Comparison of ENCODE assay signal across 15 mouse cellular contexts in the genomic region with DNA sequence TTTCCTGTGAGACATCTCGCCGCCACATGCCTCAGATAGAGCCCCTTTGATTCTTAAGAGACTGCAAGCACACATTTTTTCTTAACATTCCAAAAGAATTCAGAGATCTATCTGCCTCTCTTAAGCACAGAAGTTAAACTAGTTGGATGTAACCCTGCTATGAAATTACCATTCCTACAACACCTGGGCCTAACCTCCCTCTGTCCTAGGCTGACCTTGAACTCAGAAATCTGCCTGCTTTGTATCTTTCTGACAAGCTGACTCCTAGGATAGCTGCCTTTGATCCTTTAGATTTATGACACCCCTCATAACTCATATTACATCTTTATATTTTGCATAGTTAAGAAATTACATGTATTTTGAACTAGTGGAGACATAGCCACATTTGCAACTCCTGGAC. TPM values are rescaled to one million over a fixed set of nuclear protein-coding genes. Genes with fewer than 3 reads are reported as not detected.
DNase-seq lines count a peak whose midpoint lies in the region; ATAC-seq and TF ChIP-seq lines count a peak whose summit lies in the region.
"Not testable (repeated sequence)": the region's sequence is repeated elsewhere in the genome, so short reads cannot be mapped to it uniquely, and the experiment has no call there.
"Had no signal": no experiment of that assay in that cellular context is flagged by ENCODE, and none has a peak within 500 bp of the region (broad histone marks: within the 10 kb centered on the region; RNA-seq: fewer than 3 reads in every experiment).

No protein-coding gene starts in this region.

- ATAC-seq in forebrain, embryonic 13.5 days, result 0 out of 2 replicates have a peak, but pooled peaks have one; percentile 13
- ATAC-seq in hindbrain, embryonic 11.5 days (ENCODE audit: low FRiP score), result 0 out of 2 replicates have a peak, but pooled peaks have one; percentile 17
- ATAC-seq in intestine, embryonic 14.5 days (replicated peaks; ENCODE audit: low FRiP score, low TSS enrichment, low read depth), result 0 out of 2 replicates have a peak, but pooled peaks have one; percentile 22
- peak; percentile 22; the same call in 1 of the 2 replicates for ATAC-seq in intestine, postnatal 0 days
- peak; percentile 17; the same call in 1 of the 2 replicates for ATAC-seq in limb, embryonic 11.5 days (ENCODE audit: insufficient number of reproducible peaks, low FRiP score, low TSS enrichment, low read depth)
- ATAC-seq in midbrain, embryonic 14.5 days (ENCODE audit: low FRiP score, low TSS enrichment), result peak; percentile 21; the same call in 1 of the 2 replicates
- 0 out of 2 replicates have a peak, but pooled peaks have one; percentile 43 for ATAC-seq in stomach, embryonic 14.5 days (ENCODE audit: insufficient number of reproducible peaks, insufficient read depth, low FRiP score, low read depth)

- no CpG with 5 or more reads among the region's 2 CpGs for WGBS in forebrain, embryonic 13.5 days
- no CpG with 5 or more reads among the region's 2 CpGs for WGBS in hindbrain, embryonic 11.5 days
- no CpG with 5 or more reads among the region's 2 CpGs for WGBS in intestine, embryonic 14.5 days
- no CpG with 5 or more reads among the region's 2 CpGs for WGBS in intestine, postnatal 0 days
- WGBS in limb, embryonic 11.5 days, result no CpG with 5 or more reads among the region's 2 CpGs
- WGBS in midbrain, embryonic 14.5 days, result no CpG with 5 or more reads among the region's 2 CpGs
- no CpG with 5 or more reads among the region's 2 CpGs for WGBS in stomach, embryonic 14.5 days

- DNase-seq in hindbrain, embryonic 11.5 days (ENCODE audit: low spot score); intestine, embryonic 14.5 days (ENCODE audit: low spot score); limb, embryonic 11.5 days (ENCODE audit: low spot score); midbrain, embryonic 14.5 days: not testable (repeated sequence)

- not testable (repeated sequence) for H3K4me3 ChIP-seq in forebrain, embryonic 13.5 days; hindbrain, embryonic 11.5 days (ENCODE audit: low read depth, low read length); intestine, embryonic 14.5 days (ENCODE audit: low read depth, low read length); intestine, postnatal 0 days (ENCODE audit: low read depth, low read length); limb, embryonic 11.5 days (ENCODE audit: low read depth, low read length); midbrain, embryonic 14.5 days (replicated peaks; ENCODE audit: low read depth, low read length); stomach, embryonic 14.5 days (ENCODE audit: low read depth, low read length)

- H3K27me3 ChIP-seq in forebrain, embryonic 13.5 days; hindbrain, embryonic 11.5 days (ENCODE audit: control insufficient read depth, insufficient read depth, low read length); intestine, embryonic 14.5 days (replicated peaks; ENCODE audit: control insufficient read depth, insufficient read depth, low read length); intestine, postnatal 0 days (replicated peaks; ENCODE audit: control insufficient read depth, insufficient read depth, low read length); limb, embryonic 11.5 days (ENCODE audit: control insufficient read depth, insufficient read depth, low read length); midbrain, embryonic 14.5 days (ENCODE audit: control insufficient read depth, insufficient read depth, low read length); stomach, embryonic 14.5 days (ENCODE audit: control insufficient read depth, insufficient read depth, low read length): not testable (repeated sequence)

- not testable (repeated sequence) for TF ChIP-seq CTCF in intestine, postnatal 0 days (IDR thresholded peaks at IDR 0.05; ENCODE audit: low read depth)

- H3K36me3 ChIP-seq in forebrain, embryonic 13.5 days (ENCODE audit: poor library complexity, severe bottlenecking); hindbrain, embryonic 11.5 days (ENCODE audit: control insufficient read depth, insufficient read depth, low read length); intestine, embryonic 14.5 days (ENCODE audit: control insufficient read depth, insufficient read depth, low read length); intestine, postnatal 0 days (ENCODE audit: control insufficient read depth, insufficient read depth); limb, embryonic 11.5 days (ENCODE audit: control insufficient read depth, insufficient read depth, low read length); midbrain, embryonic 14.5 days (ENCODE audit: control insufficient read depth, insufficient read depth, low read length); stomach, embryonic 14.5 days (ENCODE audit: control insufficient read depth, insufficient read depth, low read length): not testable (repeated sequence)

- not testable (repeated sequence) for H3K4me2 ChIP-seq in forebrain, embryonic 13.5 days; hindbrain, embryonic 11.5 days (replicated peaks; ENCODE audit: low read depth, low read length); intestine, embryonic 14.5 days (ENCODE audit: low read length); intestine, postnatal 0 days (replicated peaks; ENCODE audit: low read depth); limb, embryonic 11.5 days (ENCODE audit: low read depth, severe bottlenecking); midbrain, embryonic 14.5 days (ENCODE audit: low read length); stomach, embryonic 14.5 days (replicated peaks; ENCODE audit: low read depth, low read length)

- not testable (repeated sequence) for H3K9ac ChIP-seq in forebrain, embryonic 13.5 days; hindbrain, embryonic 11.5 days (ENCODE audit: low read depth, low read length); intestine, embryonic 14.5 days (ENCODE audit: low read length); intestine, postnatal 0 days (ENCODE audit: low read depth, low read length); limb, embryonic 11.5 days (ENCODE audit: low read length); midbrain, embryonic 14.5 days (replicated peaks; ENCODE audit: low read length); stomach, embryonic 14.5 days (replicated peaks; ENCODE audit: low read depth, low read length)

- H3K4me1 ChIP-seq in forebrain, embryonic 13.5 days; hindbrain, embryonic 11.5 days (replicated peaks; ENCODE audit: control insufficient read depth, insufficient read depth, low read length); intestine, embryonic 14.5 days (replicated peaks; ENCODE audit: control insufficient read depth, insufficient read depth, low read length); intestine, postnatal 0 days (replicated peaks; ENCODE audit: control insufficient read depth, insufficient read depth, low read length); limb, embryonic 11.5 days (ENCODE audit: control insufficient read depth, insufficient read depth, low read length); midbrain, embryonic 14.5 days (ENCODE audit: control insufficient read depth, insufficient read depth, low read length); stomach, embryonic 14.5 days (ENCODE audit: control insufficient read depth, insufficient read depth, low read length): not testable (repeated sequence)

- not testable (repeated sequence) for H3K9me3 ChIP-seq in forebrain, embryonic 13.5 days (replicated peaks); hindbrain, embryonic 11.5 days (ENCODE audit: control insufficient read depth, low read length); intestine, embryonic 14.5 days (ENCODE audit: control insufficient read depth, low read length); intestine, postnatal 0 days (ENCODE audit: control insufficient read depth); limb, embryonic 11.5 days (ENCODE audit: control insufficient read depth, low read length); midbrain, embryonic 14.5 days (ENCODE audit: control insufficient read depth, low read length); stomach, embryonic 14.5 days (ENCODE audit: control insufficient read depth, low read depth, low read length)

- H3K27ac ChIP-seq in forebrain, embryonic 13.5 days; hindbrain, embryonic 11.5 days (ENCODE audit: low read depth, low read length); intestine, embryonic 14.5 days (ENCODE audit: low read depth); intestine, postnatal 0 days (ENCODE audit: low read depth, low read length); limb, embryonic 11.5 days (replicated peaks; ENCODE audit: low read depth, low read length); midbrain, embryonic 14.5 days (replicated peaks; ENCODE audit: low read depth, low read length); stomach, embryonic 14.5 days (ENCODE audit: low read length): not testable (repeated sequence)

RNA-seq across cellular contexts. Expression of gene Sprr2a3, which starts 21.8 kb away (rescaled TPM):
- polyA plus RNA-seq in forebrain, embryonic 13.5 days (2015; fragmentation: Nextera tagmentation; extraction: Ambion mirVana), result not detected in 2 replicates
- not detected in 2 replicates for polyA plus RNA-seq in hindbrain, embryonic 11.5 days (2014; fragmentation: Nextera tagmentation; extraction: Ambion mirVana)
- 3.8 and 6.4 TPM in 2 replicates for polyA plus RNA-seq in intestine, embryonic 14.5 days (2014; fragmentation: Nextera tagmentation; extraction: Ambion mirVana)
- polyA plus RNA-seq in intestine, postnatal 0 days (2015; fragmentation: Nextera tagmentation; extraction: Ambion mirVana), result 38.8 and 45.1 TPM in 2 replicates
- not detected in 2 replicates for polyA plus RNA-seq in limb, embryonic 11.5 days (2014; fragmentation: Nextera tagmentation; extraction: Ambion mirVana)
- not detected in 2 replicates for polyA plus RNA-seq in midbrain, embryonic 14.5 days (2014; fragmentation: Nextera tagmentation; extraction: Ambion mirVana)
- 19.7 and 23.0 TPM in 2 replicates for polyA plus RNA-seq in stomach, embryonic 14.5 days (2014; fragmentation: Nextera tagmentation; extraction: Ambion mirVana)
- polyA plus RNA-seq: embryonic facial prominence, embryonic 11.5 days; forebrain, embryonic 11.5 days; forebrain, embryonic 15.5 days; G1E; gonadal fat pad, adult 2 months; heart, embryonic 14.5 days; hindbrain, embryonic 15.5 days; Patski had no signal

RNA-seq across cellular contexts. Expression of gene Sprr2a2, which starts 47.7 kb away (rescaled TPM):
- not detected in 2 replicates for polyA plus RNA-seq in forebrain, embryonic 13.5 days (2015; fragmentation: Nextera tagmentation; extraction: Ambion mirVana)
- polyA plus RNA-seq in hindbrain, embryonic 11.5 days (2014; fragmentation: Nextera tagmentation; extraction: Ambion mirVana), result 0.40 and 0.50 TPM in 2 replicates
- 30.5 and 45.1 TPM in 2 replicates for polyA plus RNA-seq in intestine, embryonic 14.5 days (2014; fragmentation: Nextera tagmentation; extraction: Ambion mirVana)
- 810 and 957 TPM in 2 replicates for polyA plus RNA-seq in intestine, postnatal 0 days (2015; fragmentation: Nextera tagmentation; extraction: Ambion mirVana)
- 0.37 TPM in 1 of 2 replicates, not detected in the other for polyA plus RNA-seq in limb, embryonic 11.5 days (2014; fragmentation: Nextera tagmentation; extraction: Ambion mirVana)
- polyA plus RNA-seq in midbrain, embryonic 14.5 days (2014; fragmentation: Nextera tagmentation; extraction: Ambion mirVana), result not detected in 2 replicates
- polyA plus RNA-seq in stomach, embryonic 14.5 days (2014; fragmentation: Nextera tagmentation; extraction: Ambion mirVana), result 258 and 291 TPM in 2 replicates
- polyA plus RNA-seq: embryonic facial prominence, embryonic 11.5 days; forebrain, embryonic 11.5 days; forebrain, embryonic 15.5 days; G1E had no signal

RNA-seq across cellular contexts. Expression of gene Sprr2a1, which starts 47.9 kb away (rescaled TPM):
- not detected in 2 replicates for polyA plus RNA-seq in forebrain, embryonic 13.5 days (2015; fragmentation: Nextera tagmentation; extraction: Ambion mirVana)
- not detected in 2 replicates for polyA plus RNA-seq in hindbrain, embryonic 11.5 days (2014; fragmentation: Nextera tagmentation; extraction: Ambion mirVana)
- 0.66 and 0.74 TPM in 2 replicates for polyA plus RNA-seq in intestine, embryonic 14.5 days (2014; fragmentation: Nextera tagmentation; extraction: Ambion mirVana)
- polyA plus RNA-seq in intestine, postnatal 0 days (2015; fragmentation: Nextera tagmentation; extraction: Ambion mirVana), result 13.2 and 13.6 TPM in 2 replicates
- polyA plus RNA-seq in limb, embryonic 11.5 days (2014; fragmentation: Nextera tagmentation; extraction: Ambion mirVana), result not detected in 2 replicates
- polyA plus RNA-seq in midbrain, embryonic 14.5 days (2014; fragmentation: Nextera tagmentation; extraction: Ambion mirVana), result not detected in 2 replicates
- 5.3 and 7.6 TPM in 2 replicates for polyA plus RNA-seq in stomach, embryonic 14.5 days (2014; fragmentation: Nextera tagmentation; extraction: Ambion mirVana)
- polyA plus RNA-seq: embryonic facial prominence, embryonic 11.5 days; forebrain, embryonic 11.5 days; forebrain, embryonic 15.5 days; G1E; heart, embryonic 14.5 days; hindbrain, embryonic 15.5 days; Patski had no signal

RNA-seq across cellular contexts. Expression of gene Sprr2b, which starts 53.0 kb away (rescaled TPM):
- polyA plus RNA-seq in forebrain, embryonic 13.5 days (2015; fragmentation: Nextera tagmentation; extraction: Ambion mirVana), result not detected in 2 replicates
- 0.45 TPM in 1 of 2 replicates, not detected in the other for polyA plus RNA-seq in hindbrain, embryonic 11.5 days (2014; fragmentation: Nextera tagmentation; extraction: Ambion mirVana)
- not detected in 2 replicates for polyA plus RNA-seq in intestine, embryonic 14.5 days (2014; fragmentation: Nextera tagmentation; extraction: Ambion mirVana)
- polyA plus RNA-seq in intestine, postnatal 0 days (2015; fragmentation: Nextera tagmentation; extraction: Ambion mirVana), result not detected in 2 replicates
- polyA plus RNA-seq in limb, embryonic 11.5 days (2014; fragmentation: Nextera tagmentation; extraction: Ambion mirVana), result not detected in 2 replicates
- not detected in 2 replicates for polyA plus RNA-seq in midbrain, embryonic 14.5 days (2014; fragmentation: Nextera tagmentation; extraction: Ambion mirVana)
- polyA plus RNA-seq in stomach, embryonic 14.5 days (2014; fragmentation: Nextera tagmentation; extraction: Ambion mirVana), result not detected in 2 replicates
- polyA plus RNA-seq: embryonic facial prominence, embryonic 11.5 days; forebrain, embryonic 11.5 days; forebrain, embryonic 15.5 days; G1E; gonadal fat pad, adult 2 months; heart, embryonic 14.5 days; hindbrain, embryonic 15.5 days; Patski had no signal

Comparison
In these comparisons a context has a peak if more than half of its experiments do, and no peak if none do; other contexts are left out.
1. RNA of gene Sprr2a2, which starts 47.7 kb away (polyA plus RNA-seq): 810 to 957 TPM in intestine, postnatal 0 days, 258 to 291 TPM in stomach, embryonic 14.5 days and 30.5 to 45.1 TPM in intestine, embryonic 14.5 days; 0.40 to 0.50 TPM in hindbrain, embryonic 11.5 days, 0.37 TPM in limb, embryonic 11.5 days, not detected in forebrain, embryonic 13.5 days and not detected in midbrain, embryonic 14.5 days; every median in the first group is over 10 times any median in the second.
2. Peak in every context shown above with its lines, with median percentiles within 50 percentile points of each other: ATAC-seq.